Mouse (Mus musculus) urinary bladder, postnatal 4 days (tissue): ENCODE data around the gene Tmem221.
"Not testable (repeated sequence)": the region's sequence is repeated elsewhere in the genome, so short reads cannot be mapped to it uniquely, and the experiment has no call there.

Experiments used
- DNase-seq, 2 experiments: peaks; one replicate each; pipeline ENCODE4 v3.0.0; 2021 to 2022; ENCODE audit warnings: low spot score in 2 of 2

The Tmem221 gene

DNA sequence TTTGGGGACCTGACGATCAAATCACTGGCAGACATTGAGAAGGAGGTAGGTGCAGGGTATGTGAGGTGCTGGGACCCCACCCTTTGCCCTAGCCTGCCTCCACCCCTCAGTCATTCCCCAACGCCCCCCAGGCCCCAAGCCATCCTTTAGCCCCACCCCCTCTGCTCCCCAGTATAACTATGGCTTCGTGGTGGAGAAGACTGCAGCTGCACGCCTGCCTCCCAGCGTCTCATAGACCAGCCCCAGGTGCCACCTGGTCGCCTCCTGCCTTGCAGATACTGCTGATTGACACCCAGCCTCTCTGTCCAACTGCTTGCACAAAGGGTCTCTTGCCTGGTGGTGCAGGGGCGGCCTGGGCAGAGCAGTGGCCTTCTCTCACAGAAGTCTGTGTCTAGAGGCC is 11.1 kb downstream of the Tmem221 start:
- no peak for DNase-seq

DNA sequence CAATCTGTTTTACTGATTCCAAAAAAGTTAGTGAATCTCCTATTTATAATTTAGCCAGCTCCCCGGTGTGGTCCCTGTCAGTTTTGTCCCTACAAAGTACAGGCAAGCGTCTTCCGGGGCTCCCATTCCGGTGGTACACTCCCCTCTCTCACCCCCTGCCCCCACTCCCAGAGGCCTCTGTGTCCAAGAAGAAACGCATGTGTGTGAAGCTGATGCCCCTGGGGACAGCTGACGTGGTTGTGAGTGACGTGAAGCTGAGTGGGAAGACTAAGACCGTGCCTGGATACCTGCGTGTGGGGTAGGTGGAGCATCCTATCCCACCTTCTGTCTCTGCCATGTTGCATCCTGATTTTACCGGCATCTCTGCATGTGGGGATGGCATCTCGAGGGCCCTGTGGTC is 13.6 kb downstream of the Tmem221 start:
- DNase-seq, result no peak

DNA sequence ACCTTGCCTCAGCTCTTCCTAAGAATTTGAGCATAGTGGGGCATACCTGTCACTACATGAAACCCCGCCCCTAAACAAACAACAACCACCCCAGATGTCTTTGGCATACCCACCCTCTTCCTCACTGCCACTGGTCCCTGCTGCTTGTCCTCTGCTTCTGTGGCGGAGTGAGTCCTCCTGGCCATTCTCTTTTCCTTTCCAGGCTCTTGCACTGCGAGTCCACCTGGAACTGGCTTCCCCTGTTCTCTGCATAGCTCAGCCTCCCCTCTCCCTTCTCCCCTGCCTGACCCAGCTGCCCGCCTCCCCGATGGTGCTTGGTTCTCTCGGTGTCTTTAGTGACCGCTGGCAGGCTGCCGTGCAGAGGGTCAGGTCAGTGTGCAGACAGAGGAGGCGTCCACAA is 14.9 kb downstream of the Tmem221 start:
- DNase-seq, result no peak

DNA sequence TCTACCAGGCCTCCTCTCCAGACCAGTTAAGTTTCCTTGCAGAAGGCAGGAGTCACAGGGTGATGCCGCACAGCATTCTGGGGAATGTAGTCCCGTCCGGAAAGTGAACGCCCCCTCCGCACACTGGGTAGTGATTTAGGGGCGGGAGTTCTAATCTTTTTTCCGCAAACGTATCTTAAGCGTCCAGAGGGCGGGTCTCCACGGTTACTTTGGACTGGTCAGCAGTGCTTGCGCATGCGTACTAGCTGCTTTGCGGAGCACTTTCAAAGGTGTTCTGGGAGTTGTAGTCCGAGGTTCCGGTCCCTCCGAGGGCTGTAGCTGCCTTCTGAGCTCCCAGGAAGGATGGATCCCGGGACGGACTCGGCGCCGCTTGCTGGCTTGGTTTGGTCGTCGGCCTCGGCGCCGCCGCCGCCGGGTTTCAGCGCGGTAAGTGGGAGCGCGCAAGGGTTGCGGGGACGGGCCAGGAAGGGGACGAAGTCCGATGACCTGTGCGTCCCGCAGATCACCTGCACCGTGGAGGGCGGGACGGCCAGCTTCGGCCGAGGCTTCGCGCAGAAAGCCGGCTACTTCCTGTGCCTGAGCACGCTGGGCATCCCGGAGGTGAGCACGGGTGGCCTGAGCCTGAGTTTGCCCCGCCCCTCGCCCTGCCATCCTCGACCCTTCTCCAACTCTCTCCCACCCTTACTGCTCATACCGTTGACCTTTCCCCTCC is 15.9 kb downstream of the Tmem221 start, which contains the start of gene Mvb12a:
Gene Mvb12a (plus strand): TSS at position 291 of the 712 bp plus-strand sequence.
- peak; percentile 95 for DNase-seq

DNA sequence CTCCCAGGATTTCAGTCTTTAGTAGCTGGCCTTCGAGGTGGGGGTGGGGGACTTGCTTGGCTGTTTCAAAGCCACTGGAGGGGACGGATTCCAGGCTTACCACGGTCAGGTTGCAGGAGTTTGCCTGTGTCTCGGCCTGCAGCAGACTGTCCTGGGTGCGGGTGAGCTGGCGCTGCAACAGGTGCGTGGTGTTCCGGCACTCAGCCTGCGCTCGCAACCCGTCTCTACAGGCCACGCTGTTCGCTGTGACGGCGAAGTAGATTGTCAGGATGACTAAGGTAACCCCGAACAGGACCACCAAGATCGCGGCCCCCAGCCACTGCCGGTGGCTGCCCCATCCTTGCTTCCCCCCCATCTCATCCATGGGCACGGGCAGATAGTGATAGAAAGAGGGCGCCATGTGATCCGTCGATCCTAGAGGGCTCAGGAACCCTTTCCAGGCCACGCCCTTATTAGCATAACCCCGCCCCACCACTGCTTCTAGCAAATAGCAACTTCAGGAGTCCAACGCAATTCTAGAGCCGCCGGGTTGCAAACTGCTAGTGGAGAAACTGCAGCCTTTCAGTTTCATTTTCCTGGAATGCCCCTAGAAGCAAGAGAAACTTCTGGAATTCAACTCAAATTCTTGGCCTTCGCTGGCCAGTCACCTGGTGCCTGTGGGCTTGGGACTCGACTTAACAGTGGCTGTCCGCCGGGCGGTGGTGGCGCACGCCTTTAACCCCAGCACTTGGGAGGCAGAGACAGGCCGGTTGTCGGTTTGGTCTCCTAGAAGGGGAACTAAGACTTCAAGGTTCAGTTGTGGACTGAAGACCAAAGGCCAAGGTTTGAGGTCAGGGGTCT is 21.4 kb downstream of the Tmem221 start, which contains the start of gene Bst2:
Gene Bst2 (minus strand): TSS at position 429 of the 840 bp plus-strand sequence.
- DNase-seq, result peak; percentile 77 to 83

DNA sequence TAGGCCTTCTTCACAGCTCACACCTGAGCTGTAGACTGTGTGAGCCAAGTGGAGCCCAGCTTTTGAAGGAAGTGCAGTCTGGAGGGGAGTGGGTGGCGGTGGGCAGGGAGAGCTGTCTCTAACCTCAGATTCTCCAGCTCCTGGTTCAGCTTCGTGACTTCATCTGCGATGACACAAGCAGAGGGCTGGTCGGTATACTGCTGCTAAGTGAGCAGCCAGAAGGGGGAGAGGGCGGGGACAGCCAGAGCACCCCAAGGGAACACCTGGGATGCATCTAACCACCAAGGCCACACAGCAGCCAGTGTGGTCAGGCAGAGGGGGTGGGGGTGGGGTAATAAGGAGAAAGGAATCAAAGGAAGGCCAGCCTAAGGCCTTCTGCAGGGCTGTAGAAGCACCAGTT is 23.0 kb downstream of the Tmem221 start:
- DNase-seq, result no peak

DNA sequence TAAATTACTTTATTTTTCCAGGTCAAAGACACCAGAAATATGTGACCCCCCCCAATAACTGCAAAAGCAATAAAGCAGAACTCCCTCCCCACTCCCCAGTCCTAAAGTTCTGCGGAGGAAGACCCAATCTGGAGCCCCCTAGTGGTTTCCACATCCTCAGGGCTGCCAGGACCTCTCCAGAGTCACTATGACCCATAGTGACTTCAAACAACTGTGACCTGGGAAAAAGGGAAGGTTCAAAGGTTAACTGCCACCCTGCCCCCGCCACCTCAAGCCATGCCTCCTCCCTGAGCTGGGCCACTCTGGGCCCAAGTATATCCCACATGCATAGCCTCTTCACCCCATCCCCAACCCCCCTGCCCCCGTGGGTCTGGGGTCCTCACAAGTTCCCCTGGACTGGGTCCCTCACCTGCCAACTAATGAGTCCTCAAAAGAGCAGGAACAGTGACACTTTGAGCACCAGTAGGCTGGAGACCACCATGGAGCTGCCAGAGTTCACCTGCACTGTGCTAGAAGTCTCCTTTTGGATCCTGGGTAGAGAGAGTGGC is 24.3 kb downstream of the Tmem221 start:
- no peak for DNase-seq

DNA sequence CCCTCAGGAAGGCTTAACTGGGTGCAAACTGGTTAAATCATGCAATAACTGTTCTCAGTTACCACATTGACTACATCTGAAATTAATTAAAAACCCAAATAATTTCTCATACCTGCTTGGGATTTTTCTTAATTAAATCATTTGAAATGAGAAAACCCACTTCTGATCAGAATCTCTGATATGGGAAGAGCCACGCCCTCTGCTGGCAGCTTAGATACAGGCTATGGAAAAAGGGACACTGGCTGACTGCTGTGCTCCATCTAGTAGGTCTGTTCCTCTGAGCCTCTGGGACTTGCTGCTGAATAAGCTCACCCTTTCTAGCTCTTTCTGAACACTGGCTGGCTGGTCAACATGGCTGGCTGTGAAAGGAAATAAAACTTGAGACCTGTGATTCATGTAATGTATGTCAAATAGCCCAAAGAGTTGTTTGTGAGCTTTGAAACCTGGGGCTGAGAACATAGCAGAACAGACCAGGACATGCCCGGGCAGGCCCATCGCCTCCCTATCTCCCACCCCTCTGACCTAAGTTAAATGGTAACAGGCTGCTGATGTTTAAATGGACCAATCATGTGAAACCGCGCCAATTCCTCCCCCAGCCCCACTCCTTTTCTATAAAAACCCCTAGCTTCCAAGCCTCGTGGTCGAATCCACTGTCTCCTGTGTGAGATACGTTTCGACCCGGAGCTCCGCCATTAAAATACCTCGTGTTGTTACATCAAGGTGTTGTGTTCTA is 27.8 kb downstream of the Tmem221 start:
- not testable (repeated sequence) for DNase-seq

DNA sequence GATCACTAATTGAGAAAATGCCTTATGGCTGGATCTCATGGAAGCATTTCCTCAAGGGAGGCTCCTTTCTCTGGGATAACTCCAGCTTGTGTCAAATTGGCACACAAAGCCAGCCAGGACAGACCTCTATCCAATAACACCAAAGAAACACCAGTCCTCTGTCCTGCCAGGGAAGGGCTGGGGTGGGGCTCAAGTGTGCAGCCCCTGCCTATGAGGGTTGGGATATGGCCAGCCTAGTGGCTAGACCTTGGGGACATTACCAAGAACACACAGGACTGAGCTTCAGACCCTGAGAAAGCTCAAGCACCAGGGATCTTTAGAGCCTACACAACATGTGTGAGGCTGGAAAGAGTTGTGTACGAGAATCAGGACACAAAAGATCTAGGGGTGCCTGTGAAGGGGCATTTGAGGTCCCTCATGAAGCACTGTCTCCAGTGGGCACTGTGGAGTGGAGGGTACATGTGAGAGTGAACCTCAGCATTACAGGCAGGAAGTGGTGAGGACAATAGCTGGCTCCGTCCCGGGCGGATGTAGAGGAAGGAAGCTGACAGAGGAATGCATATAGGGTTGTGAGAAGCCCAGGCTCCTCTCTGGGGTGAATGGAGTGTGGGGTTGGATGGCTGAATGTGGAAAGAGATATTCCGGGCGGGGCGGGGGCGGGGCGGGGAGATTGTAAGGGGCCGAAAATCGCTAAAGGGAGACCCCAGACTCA is 30.2 kb downstream of the Tmem221 start:
- no peak for DNase-seq

DNA sequence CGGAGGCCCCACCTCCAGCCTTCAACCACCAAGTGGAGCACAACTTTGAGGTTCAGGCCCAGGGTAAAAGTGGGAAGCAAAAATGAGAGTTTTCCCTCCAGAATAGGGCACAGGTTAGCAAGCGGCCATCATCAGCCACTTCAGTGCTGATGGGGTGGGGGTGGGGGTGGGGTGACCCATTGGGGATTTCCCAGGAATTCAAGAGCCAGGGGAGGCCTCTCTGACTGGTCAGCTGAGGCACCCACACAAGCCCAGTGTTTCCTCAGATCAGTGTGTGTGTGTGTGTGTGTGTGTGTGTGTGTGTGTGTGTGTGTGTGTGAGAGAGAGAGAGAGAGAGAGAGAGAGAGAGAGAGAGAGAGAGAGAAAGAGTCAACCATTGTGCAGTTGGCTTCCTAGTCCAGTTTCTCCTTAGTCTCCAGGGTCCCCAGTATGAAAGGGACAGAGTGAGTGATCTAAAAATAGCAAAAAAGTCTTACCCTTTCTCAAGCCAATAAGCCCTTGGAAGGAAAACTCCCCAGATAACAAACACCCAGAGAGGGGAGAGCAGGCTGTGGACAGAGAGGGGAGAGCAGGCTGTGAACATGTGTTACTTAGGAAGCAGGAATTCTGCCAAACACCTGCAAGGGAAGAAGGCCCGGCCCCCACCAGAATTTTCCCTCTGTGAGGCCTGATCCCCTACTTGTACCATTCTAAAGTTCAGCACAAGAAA is 31.4 kb downstream of the Tmem221 start:
- no peak for DNase-seq

DNA sequence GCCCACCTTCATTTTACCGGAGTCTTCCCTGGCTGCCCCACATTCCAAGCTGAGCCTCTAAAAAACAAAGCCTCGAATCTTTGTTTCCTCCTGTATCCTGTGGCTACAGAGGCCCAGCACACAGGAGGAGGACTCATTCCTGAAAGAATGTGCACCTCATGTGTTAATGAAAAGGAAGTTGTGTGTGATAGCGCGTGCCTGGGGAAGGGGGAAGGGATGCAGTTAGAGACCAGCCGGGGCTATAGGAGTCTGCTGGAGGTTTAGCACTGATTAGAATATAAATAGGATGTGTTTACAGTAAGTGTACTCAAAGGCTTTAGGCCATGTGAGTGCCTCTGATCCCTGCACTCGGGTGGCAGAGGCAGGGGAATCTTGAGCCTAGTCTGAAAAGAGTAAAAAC is 32.4 kb downstream of the Tmem221 start:
- no peak for DNase-seq

DNA sequence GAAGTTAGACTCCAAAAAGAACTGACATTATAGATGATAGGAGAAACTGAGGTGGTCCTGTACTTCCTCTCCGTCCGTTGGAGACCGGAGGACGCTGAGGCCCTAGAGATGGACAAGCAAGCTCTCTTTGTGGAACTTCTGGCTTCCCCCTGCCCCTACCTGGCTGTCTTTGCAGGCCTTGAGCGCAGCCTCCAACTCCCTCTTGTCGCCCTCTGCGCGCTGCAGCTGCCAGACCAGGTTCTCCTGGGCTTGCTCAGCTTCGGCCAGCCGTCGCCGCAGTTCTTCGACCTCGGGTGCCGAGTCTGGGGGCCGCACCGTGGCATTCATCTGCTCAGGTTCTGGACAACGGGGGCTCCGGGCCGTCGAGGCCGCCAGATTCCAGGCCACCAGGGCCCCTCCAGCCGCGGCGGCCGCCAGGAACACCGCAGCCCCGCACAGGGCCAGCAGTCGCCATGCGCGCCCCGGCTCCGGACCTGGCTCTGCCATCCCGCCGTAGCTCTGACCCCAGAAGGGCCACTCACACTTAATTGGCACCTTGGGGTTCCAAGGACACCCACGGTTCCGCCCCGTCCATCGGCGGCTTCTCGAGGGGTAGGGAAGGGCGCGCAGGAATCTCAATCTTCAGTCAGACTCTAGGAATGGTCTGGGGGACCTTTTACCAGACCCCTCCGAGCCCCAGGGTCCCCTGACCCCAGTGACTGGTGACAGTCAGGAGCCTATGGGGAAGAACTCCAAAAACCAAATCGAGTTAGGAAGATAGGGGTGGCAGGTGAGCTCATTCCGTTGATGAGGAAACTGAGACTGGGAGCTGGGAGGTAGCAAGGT is 33.2 kb downstream of the Tmem221 start, which contains the start of gene Ccdc194:
Gene Ccdc194 (minus strand): TSS at position 486 of the 825 bp plus-strand sequence.
- no peak for DNase-seq

DNA sequence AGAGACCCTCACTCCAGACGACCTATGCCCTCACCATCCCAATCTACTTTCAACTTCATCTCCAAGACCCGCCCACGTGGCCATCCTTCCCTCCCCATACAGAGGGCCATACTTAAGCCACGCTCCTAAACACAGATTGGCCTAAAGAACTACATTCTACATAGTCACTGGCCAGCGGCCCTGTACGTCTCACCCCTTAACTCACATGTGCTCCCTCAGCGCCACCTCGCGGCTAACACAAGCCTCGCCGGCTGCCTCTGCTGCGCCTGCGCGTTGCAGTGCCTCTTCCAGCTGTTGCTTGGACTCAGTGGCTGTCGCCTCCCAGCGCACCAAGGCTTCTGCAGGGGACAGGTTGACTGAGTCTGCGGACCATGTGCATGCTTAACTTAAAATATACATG is 37.0 kb downstream of the Tmem221 start:
- DNase-seq, result peak; percentile 91 to 98

DNA sequence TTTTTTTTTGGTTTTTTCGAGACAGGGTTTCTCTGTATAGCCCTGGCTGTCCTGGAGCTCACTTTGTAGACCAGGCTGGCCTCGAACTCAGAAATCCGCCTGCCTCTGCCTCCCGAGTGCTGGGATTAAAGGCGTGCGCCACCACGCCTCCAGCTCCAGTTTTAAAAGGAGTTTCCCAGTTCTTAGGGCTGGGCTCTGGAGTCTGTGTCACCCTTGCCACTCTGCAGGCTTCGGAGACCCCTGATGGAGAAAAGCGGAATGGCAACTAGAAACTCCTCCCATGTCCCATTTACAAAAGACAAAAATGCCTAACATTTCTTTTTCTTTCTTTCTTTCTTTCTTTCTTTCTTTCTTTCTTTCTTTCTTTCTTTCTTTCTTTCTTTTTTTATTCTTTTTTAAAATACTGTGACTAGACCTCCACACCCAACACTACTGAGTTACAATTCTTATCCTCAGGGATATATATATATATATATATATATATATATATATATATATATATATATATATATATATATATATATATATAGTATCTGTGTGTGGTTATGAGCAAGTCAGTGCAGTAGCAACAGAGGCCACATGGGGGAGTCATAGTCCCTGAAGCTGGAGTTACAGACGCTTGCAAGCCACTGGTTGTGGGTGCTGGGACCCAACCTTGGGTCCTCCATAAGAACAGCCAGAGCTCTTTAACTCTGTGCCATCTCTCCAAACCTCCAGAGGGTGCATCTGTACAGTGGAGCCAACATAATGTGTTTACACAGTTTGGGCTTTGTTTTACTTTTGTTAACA is 39.4 kb downstream of the Tmem221 start:
- not testable (repeated sequence) for DNase-seq

DNA sequence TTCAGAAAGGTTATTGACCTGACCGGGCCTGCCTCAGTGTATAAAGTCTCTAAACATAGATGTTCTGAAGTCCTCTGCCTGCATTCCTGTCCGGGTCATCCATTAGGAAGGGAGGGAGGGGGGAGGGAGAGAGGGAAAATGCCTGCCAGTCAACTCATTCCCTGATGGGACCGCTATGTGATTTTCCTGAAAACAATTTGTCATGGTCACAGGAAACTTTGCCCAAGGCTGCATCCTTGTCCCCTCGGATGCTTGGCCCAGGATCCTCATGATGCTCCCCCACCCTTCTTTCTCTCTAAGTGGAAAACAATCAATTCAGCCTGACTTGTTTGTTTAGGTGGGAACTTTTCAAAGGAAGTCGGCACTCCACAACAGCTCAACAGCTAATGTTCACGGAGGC is 41.9 kb downstream of the Tmem221 start:
- DNase-seq, result no peak

DNA sequence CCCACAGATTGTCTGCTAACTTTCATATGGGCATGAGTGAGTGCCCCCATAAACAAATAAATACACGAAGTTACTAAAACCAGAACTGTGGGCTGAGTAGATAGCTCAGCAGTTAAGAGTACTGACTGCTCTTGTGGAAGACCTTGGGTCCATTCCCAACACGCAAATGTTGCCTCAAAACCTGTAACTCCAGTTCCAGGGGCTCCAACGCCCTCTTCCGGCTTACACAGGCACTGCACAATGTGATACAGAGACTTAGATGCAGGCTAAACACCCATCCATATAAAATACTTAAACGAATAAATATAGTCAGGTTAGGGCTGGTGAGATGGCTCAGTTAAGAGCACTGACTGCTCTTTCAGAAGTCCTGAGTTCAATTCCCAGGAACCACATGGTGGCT is 43.6 kb downstream of the Tmem221 start:
- no peak for DNase-seq

DNA sequence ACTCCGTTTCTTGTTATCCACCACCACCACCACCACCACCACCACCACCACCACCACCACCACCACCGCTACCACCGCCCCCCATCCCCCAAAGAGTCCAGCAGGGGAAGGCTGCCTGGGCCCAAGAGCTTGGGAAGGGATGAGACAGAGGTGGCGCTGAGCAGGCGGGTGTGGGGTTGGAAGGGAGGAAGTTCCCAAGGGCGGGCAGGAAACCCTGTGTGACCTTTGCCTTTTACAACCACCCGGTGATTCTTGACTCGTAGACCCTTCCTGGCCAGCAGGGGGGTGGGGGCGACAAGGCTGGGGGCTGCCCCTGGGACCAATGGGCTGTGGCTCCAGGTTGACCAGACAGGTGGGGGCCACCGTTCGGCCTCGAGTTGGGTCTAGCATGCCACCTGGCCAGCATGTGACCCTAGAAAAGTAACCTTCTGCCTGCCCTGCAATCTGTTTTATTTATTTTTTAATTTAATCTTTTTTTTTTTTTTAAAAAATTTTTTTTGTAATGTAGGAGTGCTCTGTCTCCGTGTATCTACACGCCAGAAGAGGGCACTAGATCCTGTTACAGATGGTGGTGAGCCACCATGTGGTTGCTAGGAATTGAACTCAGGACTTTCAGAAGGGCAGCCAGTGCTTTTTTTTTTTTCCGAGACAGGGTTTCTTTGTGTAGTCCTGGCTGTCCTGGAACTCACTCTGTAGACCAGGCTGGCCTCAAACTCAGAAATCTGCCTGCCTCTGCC is 45.5 kb downstream of the Tmem221 start:
- DNase-seq, result no peak

DNA sequence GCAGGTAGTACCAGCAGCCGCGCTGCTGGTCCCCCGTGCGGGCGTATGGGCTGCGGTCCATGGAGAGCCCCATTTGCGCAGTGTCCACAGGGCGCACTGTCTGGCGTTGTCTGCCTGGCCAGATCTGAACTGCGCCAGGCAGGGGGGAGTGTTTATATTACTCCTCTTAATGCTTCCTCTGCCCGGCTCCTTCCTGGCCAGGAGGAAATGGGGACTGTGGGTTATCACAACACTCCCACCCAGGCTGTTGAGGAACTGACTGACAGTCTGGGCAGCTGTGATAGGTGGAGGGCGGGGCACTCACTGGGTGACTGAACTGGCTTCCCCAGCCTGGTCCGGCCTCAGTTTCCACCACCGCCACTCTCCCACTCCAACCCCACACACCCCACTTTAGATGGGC is 47.0 kb downstream of the Tmem221 start, which contains the start of gene Plvap:
Gene Plvap (minus strand): TSS at position 109 of the 400 bp plus-strand sequence.
- DNase-seq, result no peak
